Mouse (Mus musculus): Measurements from ENCODE around the gene Cdkn2b.

DNA sequence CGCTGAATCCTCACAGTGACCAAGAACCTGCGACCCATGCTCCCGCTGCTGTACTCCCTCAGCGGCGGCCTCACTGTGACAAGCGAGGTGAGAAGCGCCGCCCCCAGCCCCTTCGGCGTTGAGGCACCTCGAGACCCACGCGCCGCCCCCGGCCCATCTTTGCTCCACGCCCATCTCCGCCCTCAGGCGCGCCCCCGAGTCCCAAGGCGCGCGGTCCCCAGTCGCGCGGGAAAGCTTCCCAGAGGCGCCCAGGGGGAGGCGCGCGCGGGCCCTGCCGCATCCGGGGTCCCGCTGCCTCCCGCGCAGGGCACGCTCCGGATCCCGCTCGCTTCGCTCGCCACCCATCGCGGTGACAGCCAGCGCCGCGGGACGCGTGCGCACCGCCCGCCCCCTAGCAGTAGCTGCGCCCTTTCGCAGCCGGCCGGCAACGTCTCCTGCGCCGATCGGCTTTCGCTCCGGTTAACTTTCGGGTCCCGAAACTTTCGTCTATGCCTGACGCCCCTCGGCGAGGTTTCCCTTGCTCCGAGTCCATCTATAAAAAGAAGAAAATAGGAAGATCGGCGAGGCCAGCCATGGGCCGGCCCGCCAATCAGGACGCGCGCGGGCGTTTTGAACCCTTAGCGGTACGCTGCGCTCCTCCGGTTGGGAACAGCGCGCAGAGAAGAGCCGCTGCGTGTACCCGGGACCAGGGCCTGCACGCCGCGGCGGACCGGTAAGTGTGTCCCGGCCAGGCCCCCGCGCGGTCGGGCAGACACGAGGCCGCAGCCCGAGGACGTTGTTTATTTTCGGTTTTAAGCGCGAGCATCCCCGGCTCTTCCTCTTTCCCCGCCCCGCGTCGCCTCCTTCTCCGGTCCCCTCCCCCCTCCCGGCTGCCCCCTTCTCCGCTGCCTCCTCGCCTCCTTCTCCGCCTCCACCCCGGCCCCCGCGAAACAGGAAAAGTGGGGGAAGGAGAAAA, 16.1 kb downstream of the Cdkn2b start, which contains the start of gene Cdkn2a:
- TF ChIP-seq CTCF (conservative IDR thresholded peaks at IDR 0.05; ENCODE audit: insufficient read depth, insufficient read length, low read depth, low read length) = no peak
- TF ChIP-seq POLR2A (IDR thresholded peaks at IDR 0.05; ENCODE audit: low read depth, low read length) = no peak
